Mouse (Mus musculus) hindbrain, embryonic 10.5 days (tissue): Measurements from ENCODE around the gene Hba-a1. TPM values are rescaled to one million over a fixed set of nuclear protein-coding genes. Genes with fewer than 3 reads are reported as not detected.

Experiments used
- polyA plus RNA-seq: library from polyadenylated mRNA; unstranded; fragments of >200 nt; fragmentation: Nextera tagmentation; extraction: Ambion mirVana; gene quantifications from 2 replicates; pipeline ENCODE4 v1.2.1, GENCODE M21; 2016

Gene Hba-a1
- polyA plus RNA-seq, 1 experiment from 2014 or later = 2,589 TPM

Other genes starting within 250 kb of the Hba-a1 start
- not detected in 2 replicates for gene Il9r, start 83.2 kb upstream of the Hba-a1 start, polyA plus RNA-seq
- 97.6 and 103 TPM in 2 replicates for gene Snrnp25, start 78.1 kb upstream of the Hba-a1 start, polyA plus RNA-seq
- 31.3 and 32.9 TPM in 2 replicates for gene Rhbdf1, start 61.2 kb upstream of the Hba-a1 start, polyA plus RNA-seq
- gene Mpg, start 57.0 kb upstream of the Hba-a1 start, polyA plus RNA-seq = 34.2 and 36.3 TPM in 2 replicates
- 41.1 and 45.6 TPM in 2 replicates for gene Nprl3, start 15.8 kb upstream of the Hba-a1 start, polyA plus RNA-seq
- 3,492 and 3,546 TPM in 2 replicates for gene Hba-x, start 7.1 kb upstream of the Hba-a1 start, polyA plus RNA-seq
- gene Hbq1b, start 3.5 kb downstream of the Hba-a1 start, polyA plus RNA-seq = 6.2 and 6.4 TPM in 2 replicates
- 4,383 and 4,938 TPM in 2 replicates for gene Hba-a2, start 13.0 kb downstream of the Hba-a1 start, polyA plus RNA-seq
- gene Hbq1a, start 16.6 kb downstream of the Hba-a1 start, polyA plus RNA-seq = not detected in 2 replicates
- gene Sh3pxd2b, start 64.3 kb downstream of the Hba-a1 start, polyA plus RNA-seq = 29.7 and 30.8 TPM in 2 replicates
- 55.6 and 66.4 TPM in 2 replicates for gene Ubtd2, start 171.9 kb downstream of the Hba-a1 start, polyA plus RNA-seq
- gene Efcab9, start 248.6 kb downstream of the Hba-a1 start, polyA plus RNA-seq = 0.45 TPM in 1 of 2 replicates, not detected in the other
- gene Stk10, start 249.8 kb downstream of the Hba-a1 start, polyA plus RNA-seq = 3.0 TPM in 2 replicates